Mouse (Mus musculus) erythroblast, embryonic 14.5 days (primary cell): Measurements from ENCODE around the gene Olfr1402. TPM values are rescaled to one million over a fixed set of nuclear protein-coding genes. Genes with fewer than 3 reads are reported as not detected.

ENCODE experiments used
- H3K27me3 ChIP-seq: 2 replicates; pipeline ENCODE4 v1.6.1; 2012; ENCODE audit warnings: inconsistent platforms; ENCODE audit not compliant: control insufficient read depth
- H3K36me3 ChIP-seq: 2 replicates; pipeline ENCODE4 v1.6.1; 2012; ENCODE audit warnings: mild to moderate bottlenecking, inconsistent platforms; ENCODE audit not compliant: control insufficient read depth
- H3K4me1 ChIP-seq: 2 replicates; pipeline ENCODE4 v1.6.1; 2012; ENCODE audit warnings: inconsistent platforms; ENCODE audit not compliant: control insufficient read depth
- H3K4me3 ChIP-seq: replicated peaks from 2 replicates; pipeline ENCODE3; 2012; ENCODE audit warnings: moderate library complexity, mild to moderate bottlenecking, inconsistent platforms
- H3K9me3 ChIP-seq: 2 replicates; pipeline ENCODE4 v1.6.1; 2012; ENCODE audit warnings: low read length, inconsistent platforms, mixed read lengths; ENCODE audit not compliant: control insufficient read depth
- GATA1 ChIP-seq: IDR thresholded peaks from 2 replicates; pipeline ENCODE4 v1.6.1; 2012; ENCODE audit warnings: low read length, inconsistent platforms, mixed read lengths
- TAL1 ChIP-seq: IDR thresholded peaks from 3 replicates; pipeline ENCODE4 v1.6.1; 2012; ENCODE audit warnings: low read length, inconsistent platforms, mixed read lengths
- polyA plus RNA-seq: library from polyadenylated mRNA; stranded (reverse); fragments of >175 nt; gene quantifications from 2 replicates; pipeline ENCODE4 v1.2.3, GENCODE M21; 2012

Gene Olfr1402
- not detected in 2 replicates for polyA plus RNA-seq

DNA sequence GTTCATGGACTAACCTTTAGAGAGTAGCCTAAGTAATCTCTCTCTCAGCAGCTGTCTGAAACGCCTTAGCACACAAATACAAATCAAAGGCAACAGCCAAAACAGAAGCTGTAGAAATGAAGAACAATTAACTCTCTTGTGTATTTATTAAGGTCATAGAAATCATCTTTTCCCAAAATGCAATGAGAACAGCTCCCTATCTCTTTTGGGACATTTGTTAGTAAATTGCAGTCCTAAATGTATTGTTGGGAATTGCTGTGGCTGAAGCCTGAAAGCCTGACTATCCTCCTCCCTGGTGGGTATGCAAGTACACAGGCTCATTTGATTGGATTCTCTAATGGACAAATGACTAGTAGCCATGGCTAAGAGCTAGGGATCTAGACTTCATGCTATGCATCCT, at the start of gene Olfr1402:
Olfr1402 (minus strand) TSS at position 101 of the 400 bp plus-strand sequence.
- no peaks in the 10 kb centered on the region for H3K36me3 ChIP-seq
- H3K4me1 ChIP-seq, result no peaks in the 10 kb centered on the region
- no peak for TF ChIP-seq TAL1
- no peak for TF ChIP-seq GATA1
- H3K4me3 ChIP-seq, result no peak within 1 kb of the TSS
- no peaks in the 10 kb centered on the region for H3K27me3 ChIP-seq
- H3K9me3 ChIP-seq, result no peaks in the 10 kb centered on the region

DNA sequence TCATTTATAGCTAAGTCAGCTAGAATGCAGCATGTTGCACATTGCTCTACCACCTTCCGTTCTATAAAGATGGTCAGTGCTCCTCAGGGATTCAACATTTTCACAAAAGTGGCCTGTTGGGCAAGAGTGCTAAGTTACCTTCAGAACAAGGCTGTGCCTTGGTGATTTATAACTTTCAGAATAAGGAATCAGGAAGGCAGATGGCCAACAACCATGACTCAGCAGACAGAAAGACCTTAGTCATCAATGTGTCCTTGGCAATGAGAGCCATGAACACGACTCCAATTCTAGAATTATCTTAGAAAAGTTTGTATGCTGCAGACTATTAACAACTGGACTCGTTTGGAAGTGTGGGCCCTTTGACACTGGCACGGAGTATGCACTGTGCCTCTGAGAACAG, 33.5 kb upstream of the Olfr1402 start:
- H3K4me3 ChIP-seq, result no peak overlapping the region
- TF ChIP-seq GATA1 (no peak), TAL1 (no peak)
- H3K4me1 ChIP-seq, result no peaks in the 10 kb centered on the region
- H3K9me3 ChIP-seq, result no peaks in the 10 kb centered on the region
- H3K36me3 ChIP-seq, result no peaks in the 10 kb centered on the region
- H3K27me3 ChIP-seq, result no peaks in the 10 kb centered on the region

DNA sequence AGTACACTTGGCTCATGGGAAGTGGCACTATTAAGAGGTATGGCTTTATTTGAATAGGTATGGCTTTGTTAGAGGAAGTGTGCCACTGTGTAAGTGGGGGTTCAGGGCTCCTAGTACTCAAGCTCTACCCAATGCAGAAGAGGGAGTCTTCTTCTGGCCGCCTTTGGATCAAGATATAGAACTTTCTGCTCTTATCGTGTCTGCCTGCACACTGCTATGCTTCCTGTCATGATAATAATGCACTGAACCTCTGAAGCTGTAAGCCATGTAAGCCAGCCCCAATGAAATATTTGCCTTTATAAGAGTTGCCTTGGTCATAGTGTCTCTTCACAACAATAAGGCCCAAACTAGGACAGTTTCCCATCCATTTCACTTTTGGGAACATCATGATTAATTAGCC, 16.8 kb upstream of the Olfr1402 start:
- H3K4me3 ChIP-seq, result no peak overlapping the region
- H3K4me1 ChIP-seq, result no peaks in the 10 kb centered on the region
- TF ChIP-seq TAL1, result no peak
- TF ChIP-seq GATA1, result no peak
- no peaks in the 10 kb centered on the region for H3K36me3 ChIP-seq
- H3K27me3 ChIP-seq, result no peaks in the 10 kb centered on the region
- no peaks in the 10 kb centered on the region for H3K9me3 ChIP-seq

DNA sequence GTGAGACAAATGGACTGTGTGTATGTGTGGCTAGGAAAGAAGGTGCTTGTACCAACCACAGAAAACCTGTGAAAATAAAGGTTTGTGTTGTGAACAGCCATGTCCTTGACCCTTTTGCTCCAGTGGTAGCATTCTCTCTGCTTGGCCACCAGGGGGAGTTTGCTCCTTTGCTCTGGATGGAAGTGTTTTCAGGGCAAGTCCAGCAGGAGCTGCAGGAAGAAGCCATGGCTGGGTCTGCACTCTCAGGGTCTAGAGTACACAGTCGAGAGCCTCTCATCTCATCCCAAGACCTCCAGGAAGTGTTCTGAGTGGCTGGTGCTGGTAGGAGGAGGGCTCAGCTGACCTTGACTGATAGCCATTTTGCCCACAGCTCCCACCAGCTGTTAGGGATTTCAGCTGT, 27.5 kb downstream of the Olfr1402 start:
- Histone ChIP-seq H3K27me3 (no peaks in the 10 kb centered on the region), H3K4me1 (no peaks in the 10 kb centered on the region), H3K36me3 (no peaks in the 10 kb centered on the region), H3K9me3 (peaks cover 5% of the 10 kb centered on the region), H3K4me3 (no peak overlapping the region)
- TF ChIP-seq TAL1 (no peak), GATA1 (no peak)

DNA sequence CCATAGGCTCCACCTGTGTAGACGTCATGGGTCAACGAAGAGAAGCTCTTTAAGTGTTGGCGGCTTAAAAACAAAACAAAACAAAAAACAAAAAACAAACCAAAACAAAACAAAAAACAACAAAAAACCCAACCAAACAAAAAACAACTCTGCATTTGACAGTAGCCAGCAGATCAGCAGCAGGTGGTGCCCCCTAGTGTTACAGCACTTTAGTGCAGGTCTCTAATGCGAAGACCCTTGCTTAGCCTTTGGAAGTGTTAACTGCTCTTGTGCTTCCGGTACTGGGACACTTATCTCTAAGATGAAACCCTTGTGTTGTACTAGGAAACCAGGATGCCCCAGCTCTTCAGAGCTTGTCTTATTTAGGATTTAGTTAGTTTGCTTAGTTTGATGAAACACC, 28.7 kb downstream of the Olfr1402 start:
- TF ChIP-seq GATA1, result no peak
- TF ChIP-seq TAL1, result no peak
- H3K9me3 ChIP-seq, result peaks cover 5% of the 10 kb centered on the region
- H3K27me3 ChIP-seq, result no peaks in the 10 kb centered on the region
- no peaks in the 10 kb centered on the region for H3K36me3 ChIP-seq
- H3K4me3 ChIP-seq, result no peak overlapping the region
- H3K4me1 ChIP-seq, result no peaks in the 10 kb centered on the region

DNA sequence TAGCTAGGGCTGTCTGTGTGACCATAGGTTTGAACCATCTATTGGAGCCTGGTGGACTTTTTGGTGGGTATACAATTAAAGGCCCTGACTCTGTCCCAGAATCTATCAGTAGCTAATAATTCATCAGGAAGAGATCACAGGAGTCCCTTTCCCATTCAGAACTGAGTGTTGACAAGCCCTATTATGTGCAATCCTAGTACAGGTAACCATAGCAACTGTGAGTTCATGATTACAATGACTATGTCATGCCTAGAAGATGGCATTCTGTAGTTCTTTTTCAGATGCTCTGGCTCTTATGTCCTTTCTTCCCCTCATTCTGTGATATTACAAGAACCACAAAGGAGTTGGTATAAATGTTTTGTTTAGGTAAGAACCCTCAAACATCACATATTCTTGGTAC, 51.4 kb downstream of the Olfr1402 start:
- H3K27me3 ChIP-seq, result no peaks in the 10 kb centered on the region
- no peak overlapping the region for H3K4me3 ChIP-seq
- no peaks in the 10 kb centered on the region for H3K4me1 ChIP-seq
- no peak for TF ChIP-seq GATA1
- no peak for TF ChIP-seq TAL1
- no peaks in the 10 kb centered on the region for H3K9me3 ChIP-seq
- no peaks in the 10 kb centered on the region for H3K36me3 ChIP-seq

DNA sequence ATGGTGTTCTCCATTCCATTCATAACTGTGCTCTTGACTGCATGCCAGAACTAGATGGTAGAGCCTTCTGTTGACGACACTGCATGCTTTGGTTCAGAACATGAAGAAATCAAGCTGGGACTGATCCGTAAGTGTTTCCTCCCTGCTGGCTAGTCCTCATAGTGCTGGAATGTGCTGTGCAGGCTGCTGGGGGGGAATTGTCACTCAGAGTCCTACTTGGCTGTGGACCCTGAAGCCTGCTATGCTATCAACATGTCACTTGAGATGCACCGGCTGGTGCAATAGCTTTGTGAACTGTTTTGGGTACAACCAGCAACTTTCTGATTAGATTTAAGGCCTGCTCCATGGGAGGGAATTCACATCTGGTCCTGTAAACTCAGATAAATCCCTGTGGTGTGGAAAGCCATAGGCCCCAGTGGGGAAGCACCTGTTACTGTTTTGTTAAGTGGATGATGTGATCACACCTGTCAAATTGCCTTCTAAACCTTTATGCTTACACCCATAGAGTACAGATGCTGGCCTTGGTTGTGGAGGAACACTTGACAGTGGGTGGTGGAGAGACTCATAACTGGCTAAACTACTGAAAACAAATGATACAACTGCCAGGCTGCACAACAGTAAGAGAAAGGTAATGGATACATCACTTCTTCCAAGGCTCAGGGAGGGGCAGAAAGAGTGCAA, 58.3 kb downstream of the Olfr1402 start:
- H3K9me3 ChIP-seq, result no peaks in the 10 kb centered on the region
- TF ChIP-seq GATA1, result no peak
- TF ChIP-seq TAL1, result no peak

DNA sequence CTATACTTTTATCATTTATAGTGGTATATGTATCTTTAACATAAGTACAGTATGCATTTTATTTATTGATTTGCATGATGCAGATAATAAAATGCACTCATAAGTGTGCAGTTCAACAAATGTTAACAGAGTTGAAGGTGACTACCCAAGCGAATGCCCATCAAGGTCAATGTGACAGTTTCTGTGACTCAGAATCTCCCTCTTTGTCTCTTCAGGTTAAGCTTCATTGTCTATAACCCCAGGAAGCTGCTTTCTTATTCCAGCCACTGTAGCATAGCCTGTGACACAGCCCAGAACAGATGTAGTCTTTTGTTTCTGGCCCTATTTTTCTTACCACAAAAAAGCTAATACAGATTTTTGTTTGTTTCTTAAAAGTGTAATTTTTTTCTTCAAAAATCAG, 63.4 kb downstream of the Olfr1402 start:
- TF ChIP-seq TAL1, result no peak
- no peak for TF ChIP-seq GATA1
- no peaks in the 10 kb centered on the region for H3K9me3 ChIP-seq
- no peaks in the 10 kb centered on the region for H3K4me1 ChIP-seq
- H3K27me3 ChIP-seq, result no peaks in the 10 kb centered on the region
- H3K4me3 ChIP-seq, result no peak overlapping the region
- no peaks in the 10 kb centered on the region for H3K36me3 ChIP-seq

More for the DNA sequence above, 58.3 kb downstream of the Olfr1402 start:
- H3K4me1 ChIP-seq, result no peaks in the 10 kb centered on the region
- no peaks in the 10 kb centered on the region for H3K36me3 ChIP-seq
- no peaks in the 10 kb centered on the region for H3K27me3 ChIP-seq
- H3K4me3 ChIP-seq, result no peak overlapping the region

Other genes starting within 250 kb of the Olfr1402 start
- 0.05 and 0.06 TPM in 2 replicates for gene Bcl9, start 124.1 kb downstream of the Olfr1402 start, polyA plus RNA-seq
- gene Chd1l, start 188.2 kb upstream of the Olfr1402 start, polyA plus RNA-seq, result 0.50 and 0.57 TPM in 2 replicates
- gene Fmo5, start 206.8 kb upstream of the Olfr1402 start, polyA plus RNA-seq, result 0.03 TPM in 1 of 2 replicates, not detected in the other
- gene Prkab2, start 236.2 kb upstream of the Olfr1402 start, polyA plus RNA-seq, result 0.01 TPM in 1 of 2 replicates, not detected in the other